Mouse (Mus musculus): ENCODE data around the gene Stard8. TPM values are rescaled to one million over a fixed set of nuclear protein-coding genes. Genes with fewer than 3 reads are reported as not detected.
"Not testable (repeated sequence)": the region's sequence is repeated elsewhere in the genome, so short reads cannot be mapped to it uniquely, and the experiment has no call there.

Stard8 gene
- 10 to 100 TPM; 38.0 to 42.7 TPM for total RNA-seq (2021)
- long read RNA-seq, experiment 1, full-length matches to known transcripts = 6 of 38 reads
- long read RNA-seq, experiment 1, partial matches to known transcripts = 15 of 38 reads
- long read RNA-seq, experiment 1, other reads (novel, unspliced or antisense) = 17 of 38 reads
- long read RNA-seq, experiment 2, full-length matches to known transcripts = 12 of 42 reads
- long read RNA-seq, experiment 2, partial matches to known transcripts = 12 of 42 reads
- long read RNA-seq, experiment 2, other reads (novel, unspliced or antisense) = 18 of 42 reads

GRCm38 (mm10) chrX:99003046-99003445 is at the start of gene Stard8:
Gene Stard8 (plus strand): TSS chrX:99003248.
- peak; percentile 13 for DNase-seq

DNA sequence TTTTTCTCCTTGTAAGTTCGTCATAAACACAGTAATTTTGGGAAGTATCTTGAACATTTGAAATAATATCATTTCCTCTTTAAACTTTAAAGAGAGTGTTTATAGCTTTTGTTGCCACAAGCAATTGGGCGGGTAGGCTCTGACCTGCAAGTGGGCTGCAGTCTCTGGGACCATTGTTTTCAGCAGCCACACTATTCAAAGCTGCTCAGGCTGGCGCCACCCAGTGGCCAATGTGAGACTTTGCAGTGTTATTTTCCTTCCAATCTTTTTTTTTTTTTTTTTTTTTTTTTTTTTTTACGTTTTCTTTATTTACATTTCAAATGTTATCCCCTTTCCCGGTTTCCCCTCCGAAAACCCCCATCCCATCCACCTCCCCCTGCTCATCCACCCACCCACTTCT is 49.1 kb upstream of the Stard8 start:
- peak; percentile 10 for DNase-seq

DNA sequence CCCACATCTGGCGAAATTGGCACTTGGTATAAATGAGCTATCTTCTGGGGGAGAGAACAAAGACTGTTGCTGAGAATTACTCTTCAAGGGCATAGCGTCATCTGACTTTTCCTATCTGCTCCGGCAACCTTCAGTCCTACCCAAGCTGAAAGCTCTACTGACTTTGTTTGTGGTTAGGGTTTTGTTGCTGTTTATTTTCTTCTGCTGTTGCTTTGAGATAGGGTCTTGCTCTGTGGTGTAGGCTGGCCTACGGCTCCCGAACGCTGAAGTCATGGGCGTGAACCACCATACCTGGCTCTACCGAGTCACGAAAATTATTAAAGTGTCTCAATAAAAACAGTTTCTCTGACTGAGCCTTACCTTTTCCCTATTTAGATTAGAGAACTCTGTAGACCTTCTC is 44.8 kb upstream of the Stard8 start:
- DNase-seq = no peak

- DNase-seq = no peak
These were observed 44.0 kb upstream of the Stard8 start for GRCm38 (mm10) chrX:98959050-98959449.

DNA sequence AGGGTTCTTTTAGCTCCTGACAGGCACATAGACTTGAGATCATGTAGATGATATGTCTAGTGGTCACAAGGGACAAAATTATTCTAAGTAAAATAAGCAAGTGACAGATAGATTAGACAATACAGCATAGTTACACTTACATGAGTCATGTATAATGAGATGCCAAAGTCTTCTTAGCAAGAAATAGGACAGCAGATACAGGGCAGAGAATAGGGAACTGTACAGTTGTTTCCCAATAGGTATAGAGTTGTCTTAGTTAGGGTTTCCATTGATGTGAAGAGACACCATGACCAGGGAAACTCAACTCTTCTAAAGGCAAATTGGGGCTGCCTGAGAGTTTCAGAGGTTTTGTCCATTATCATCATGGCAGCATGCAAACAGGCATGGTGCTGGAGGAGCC is 39.3 kb upstream of the Stard8 start:
- DNase-seq = no peak

GRCm38 (mm10) chrX:98964513-98964912 is 38.5 kb upstream of the Stard8 start:
- no peak for DNase-seq

GRCm38 (mm10) chrX:98986611-98987010 is 16.4 kb upstream of the Stard8 start:
- DNase-seq = not testable (repeated sequence)

GRCm38 (mm10) chrX:98989574-98989973 is 13.5 kb upstream of the Stard8 start:
- DNase-seq = peak; percentile 53

DNA sequence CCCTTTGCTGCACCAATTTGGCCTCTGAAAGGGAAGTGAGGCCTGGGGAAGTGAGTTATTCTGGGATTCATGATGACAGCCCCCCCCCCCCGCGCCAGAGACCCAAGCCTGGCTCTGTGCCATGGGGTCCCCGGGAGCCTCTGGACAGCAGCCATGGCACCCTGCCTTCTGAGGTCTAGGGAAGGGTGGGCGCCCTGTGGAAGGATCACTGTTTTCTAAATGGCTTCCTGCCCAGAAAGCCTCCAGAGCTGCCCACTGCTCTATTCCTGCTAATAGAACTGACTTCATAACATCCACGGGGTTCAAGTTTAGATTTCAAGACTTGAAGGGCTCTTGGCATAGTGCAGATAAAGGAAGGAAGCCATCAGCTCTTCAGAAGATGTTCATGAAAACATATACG is 983 bp upstream of the Stard8 start:
- DNase-seq = peak; percentile 6

GRCm38 (mm10) chrX:99010581-99010980 is 7.5 kb downstream of the Stard8 start:
- DNase-seq = no peak

DNA sequence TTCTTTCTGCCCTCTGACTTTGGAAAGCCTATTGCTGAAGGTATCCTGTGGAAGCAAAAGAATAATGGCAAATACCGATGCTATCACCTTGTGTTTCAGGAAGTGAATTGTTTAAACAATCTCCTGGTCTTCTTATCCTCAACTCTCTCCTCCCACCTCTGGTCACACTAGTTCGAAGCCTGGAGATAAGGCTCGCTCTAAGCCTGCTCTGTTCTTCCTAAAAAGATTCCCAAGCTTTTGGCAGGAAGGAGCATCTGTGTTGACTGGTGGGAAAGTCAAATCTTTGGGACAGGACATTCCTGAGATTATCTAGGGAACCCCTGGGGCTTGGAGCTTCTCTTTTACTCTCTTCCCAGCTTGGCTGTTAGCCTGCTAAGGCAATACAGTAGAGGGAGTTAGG is 8.2 kb downstream of the Stard8 start:
- DNase-seq = no peak

DNA sequence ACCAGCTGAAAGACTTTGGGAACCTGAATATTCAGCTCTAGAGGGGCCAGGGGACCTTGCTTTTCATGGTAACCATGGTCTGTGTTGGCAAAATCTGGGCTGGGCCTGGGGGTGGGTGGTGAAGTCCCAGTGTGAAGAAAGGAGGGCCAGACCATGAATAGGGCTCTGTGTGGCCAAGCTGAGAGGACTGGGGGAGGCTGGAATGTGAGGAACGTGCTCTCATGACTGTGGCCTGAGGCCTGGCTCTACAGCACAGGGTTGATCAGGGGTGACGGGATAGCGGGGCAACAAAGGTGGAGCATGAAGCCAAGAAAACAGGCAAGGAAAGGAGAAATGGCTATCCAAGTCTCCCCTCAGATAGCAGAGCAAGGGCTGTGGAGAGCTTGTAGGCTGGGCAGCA is 9.4 kb downstream of the Stard8 start:
- DNase-seq = no peak

DNA sequence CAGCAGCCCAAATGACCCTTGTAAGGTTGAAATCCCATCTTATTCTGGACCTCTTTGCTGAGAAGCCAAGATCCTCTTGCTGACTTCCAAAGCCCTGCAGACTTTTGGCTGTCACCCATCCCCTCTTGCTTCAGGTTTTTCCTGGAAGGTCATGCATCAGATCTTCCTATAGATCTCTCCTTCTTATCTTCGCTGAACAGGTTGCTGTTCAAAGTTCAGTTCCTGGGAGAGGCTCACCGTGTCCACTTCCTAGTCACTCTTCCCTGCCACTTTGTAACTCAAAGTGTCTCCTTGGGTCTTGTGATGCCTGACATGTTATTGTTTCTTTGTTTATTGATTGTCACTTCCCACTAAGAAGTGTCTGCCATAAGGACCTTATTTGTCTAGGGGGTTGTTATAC is 12.7 kb downstream of the Stard8 start:
- no peak for DNase-seq

DNA sequence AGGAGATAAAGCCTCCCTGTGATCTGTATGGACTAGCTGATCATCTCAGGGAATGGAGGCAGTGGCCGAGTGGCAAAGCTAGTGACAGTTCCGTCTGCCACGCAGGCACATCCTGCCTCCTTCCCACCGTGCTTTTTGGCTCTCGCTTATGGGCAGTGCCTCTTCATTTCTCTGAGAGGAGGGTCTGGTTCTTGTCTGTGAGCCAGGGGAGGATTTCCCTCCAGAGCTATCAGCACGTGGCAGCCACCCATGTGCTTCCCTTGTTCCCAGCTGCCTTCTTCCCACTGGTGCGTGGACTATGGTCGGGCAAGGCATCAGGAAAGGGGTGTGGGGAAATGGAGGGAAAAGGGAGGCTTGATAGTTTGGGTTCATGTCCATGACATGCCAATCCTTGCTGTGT is 13.9 kb downstream of the Stard8 start:
- DNase-seq = no peak

GRCm38 (mm10) chrX:99017874-99018273 is 14.8 kb downstream of the Stard8 start:
- DNase-seq = no peak

GRCm38 (mm10) chrX:99019303-99019702 is 16.3 kb downstream of the Stard8 start:
- DNase-seq = no peak

DNA sequence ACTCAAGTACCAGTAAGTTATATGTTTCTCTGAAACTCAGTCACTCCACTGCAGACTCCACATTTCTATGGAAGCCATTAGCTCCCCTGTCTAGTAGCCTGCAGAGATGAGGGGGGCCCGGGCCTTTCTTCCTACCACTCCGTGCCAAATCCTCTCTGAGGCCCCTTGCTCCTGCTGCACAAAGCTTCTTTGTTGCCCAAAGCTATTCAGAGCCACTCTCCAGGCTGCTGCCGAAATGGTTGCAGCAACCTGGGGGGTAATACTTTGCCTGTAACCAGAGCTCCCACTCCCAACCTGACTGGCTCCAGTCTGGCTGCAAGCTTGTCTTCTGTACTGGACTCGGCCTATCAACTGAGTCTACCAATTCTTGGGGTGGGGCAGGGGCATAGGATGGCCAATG is 17.2 kb downstream of the Stard8 start:
- no peak for DNase-seq

DNA sequence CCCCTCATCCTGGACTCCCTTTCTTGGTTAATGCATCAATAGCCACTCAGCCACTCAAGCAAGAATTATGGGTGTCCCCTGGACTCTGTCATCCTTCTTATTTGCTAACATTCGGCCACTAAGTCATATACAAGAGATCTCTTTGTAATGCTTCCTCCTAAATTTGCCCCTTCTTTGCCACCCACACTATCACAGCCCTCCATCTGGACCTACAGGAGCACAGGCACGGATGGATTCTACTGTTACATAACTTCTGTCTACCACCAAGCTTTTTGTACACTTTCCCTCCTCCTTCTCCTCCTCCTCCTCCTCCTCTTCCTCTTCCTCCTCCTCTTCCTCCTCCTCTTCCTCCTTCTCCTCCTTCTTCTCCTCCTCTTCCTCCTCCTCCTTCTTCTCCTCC is 18.5 kb downstream of the Stard8 start:
- no peak for DNase-seq

GRCm38 (mm10) chrX:99023951-99024350 is 20.9 kb downstream of the Stard8 start:
- DNase-seq = no peak

- DNase-seq = no peak
These were observed 32.4 kb downstream of the Stard8 start for GRCm38 (mm10) chrX:99035407-99035806.

- DNase-seq = peak; percentile 67
These were observed 39.5 kb downstream of the Stard8 start for GRCm38 (mm10) chrX:99042451-99042951.

DNA sequence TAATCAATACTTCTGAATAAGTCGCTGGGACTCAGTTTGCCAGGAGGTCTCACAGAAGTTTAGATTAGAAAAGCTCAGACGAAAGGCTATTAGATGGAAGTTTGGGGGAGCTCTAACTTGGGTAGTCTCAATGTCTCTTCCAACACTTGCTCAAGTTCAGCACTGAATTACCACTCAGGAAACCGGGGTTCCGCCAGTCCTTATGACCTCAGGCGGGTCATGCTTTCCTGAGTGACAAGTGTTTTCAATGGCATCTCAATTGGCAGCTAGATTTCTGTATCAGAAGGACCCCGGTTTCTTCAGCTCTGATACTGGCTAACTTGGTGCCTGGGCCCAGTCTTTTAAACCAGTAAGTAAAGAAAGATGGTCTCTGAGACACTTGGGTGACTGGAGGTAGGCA is 40.2 kb downstream of the Stard8 start:
- DNase-seq = no peak

GRCm38 (mm10) chrX:99043739-99044138 is 40.7 kb downstream of the Stard8 start:
- DNase-seq = no peak

DNA sequence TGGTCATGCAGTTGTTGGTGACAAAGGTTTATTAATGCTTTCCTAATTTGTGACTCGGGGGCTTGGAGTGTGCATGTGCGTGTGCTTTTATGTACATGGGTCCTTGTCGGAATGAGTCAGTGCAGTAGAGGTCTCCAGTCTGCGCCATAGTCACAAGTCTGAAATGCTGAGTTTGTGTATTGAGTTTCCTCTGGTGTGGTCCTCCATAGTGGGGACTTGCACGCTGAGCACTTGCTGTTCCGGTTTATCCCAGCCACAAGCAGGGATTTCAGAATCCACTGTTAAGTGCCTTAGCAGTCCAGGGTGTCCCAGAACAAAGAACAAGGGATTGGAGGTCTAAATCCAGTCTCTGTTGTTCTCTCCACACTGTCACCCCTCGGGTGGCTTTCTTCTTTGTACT is 42.3 kb downstream of the Stard8 start:
- DNase-seq = no peak
